Mouse (Mus musculus): ENCODE measurements at regions not wholly inside any gene's neighbourhood (a gene's known extent, or its start where the extent isn't known, plus 50 kb on each side); places are given as distances from the start of the nearest gene placed in this dataset.

- H3K4me1 ChIP-seq (ENCODE audit: control insufficient read depth in 1 of 2, insufficient read depth in 2 of 2) = no peaks in the 10 kb centered on the region
- DNase-seq (ENCODE audit: extremely low read depth) = no peak
- no peaks in the 10 kb centered on the region for H3K79me2 ChIP-seq (replicated peaks; ENCODE audit: control insufficient read depth, extremely low read depth, insufficient read depth, poor library complexity, severe bottlenecking)
- H3K4me3 ChIP-seq (replicated peaks in 1 of 3; ENCODE audit: low read depth in 2 of 3, low read length in 2 of 3, poor library complexity in 1 of 3) = no peak overlapping the region
- in situ Hi-C loops (cut with MboI; ENCODE audit: low pct_ligation_motif_present, low pct_unique_long_range_greater_than_20kb, low sequenced_read_pairs) = no loop called here
- H3K9me3 ChIP-seq (replicated peaks; ENCODE audit: low read length) = peaks cover 80% of the 10 kb centered on the region
- H3K36me3 ChIP-seq (replicated peaks in 1 of 2; ENCODE audit: control insufficient read depth in 1 of 2, insufficient read depth in 1 of 2, low read length in 1 of 2) = no peaks in the 10 kb centered on the region
- no peak overlapping the region for H3K27ac ChIP-seq (ENCODE audit: insufficient read depth, low read depth)
- no peak overlapping the region for H3K4me2 ChIP-seq (ENCODE audit: insufficient read depth, low read depth, poor library complexity, severe bottlenecking)
- dilution Hi-C loops (cut with MboI; ENCODE audit: extremely low pct_ligation_motif_present, extremely low pct_unique_long_range_greater_than_20kb, low sequenced_read_pairs) = no loop called here
- no peak overlapping the region for H3K9ac ChIP-seq (ENCODE audit: insufficient read depth, low read depth)
- TF ChIP-seq TBP (conservative IDR thresholded peaks at IDR 0.05; ENCODE audit: low read depth, low read length) (no peak), ZKSCAN1 (IDR thresholded peaks at IDR 0.05; ENCODE audit: borderline replicate concordance, low read depth, low read length) (no peak), SMC3 (IDR thresholded peaks at IDR 0.05; ENCODE audit: low read depth, low read length) (no peak), ELF1 (IDR thresholded peaks at IDR 0.05; ENCODE audit: low read depth, low read length) (no peak), UBTF (IDR thresholded peaks at IDR 0.05; ENCODE audit: low read depth, low read length) (no peak), TCF12 (IDR thresholded peaks at IDR 0.05; ENCODE audit: low read depth, low read length) (no peak), MYC (IDR thresholded peaks at IDR 0.05; ENCODE audit: low read depth, low read length) (no peak), KAT2A (IDR thresholded peaks at IDR 0.05; ENCODE audit: insufficient replicate concordance, low read length) (no peak), CHD1 (IDR thresholded peaks at IDR 0.05; ENCODE audit: low read depth, low read length) (no peak), ETS1 (conservative IDR thresholded peaks at IDR 0.05; ENCODE audit: low read depth, low read length) (no peak), HCFC1 (IDR thresholded peaks at IDR 0.05; ENCODE audit: low read depth, low read length) (no peak), CHD2 (IDR thresholded peaks at IDR 0.05; ENCODE audit: low read length) (no peak), MAX (IDR thresholded peaks at IDR 0.05; ENCODE audit: low read length) (no peak), NELFE (IDR thresholded peaks at IDR 0.05; ENCODE audit: low read depth, low read length) (no peak), SIN3A (IDR thresholded peaks at IDR 0.05; ENCODE audit: low read length) (no peak), PAX5 (IDR thresholded peaks at IDR 0.05; ENCODE audit: low read length) (no peak), BHLHE40 (IDR thresholded peaks at IDR 0.05; ENCODE audit: low read depth, low read length) (no peak), E2F4 (IDR thresholded peaks at IDR 0.05; ENCODE audit: insufficient replicate concordance, low read depth, low read length) (no peak), USF1 (IDR thresholded peaks at IDR 0.05; ENCODE audit: low read depth, low read length) (no peak)
- no peaks in the 10 kb centered on the region for H3K27me3 ChIP-seq (replicated peaks)
Observed at GRCm38 (mm10) chr8:8851271-8851670, 160.9 kb upstream of the Arglu1 start.

- TF ChIP-seq JUN (IDR thresholded peaks at IDR 0.05; ENCODE audit: insufficient read depth, low read depth, low read length) (no peak), ELF1 (IDR thresholded peaks at IDR 0.05; ENCODE audit: low read depth, low read length) (no peak), POLR2A (IDR thresholded peaks at IDR 0.05; ENCODE audit: low read depth, low read length) (no peak), KAT2A (IDR thresholded peaks at IDR 0.05; ENCODE audit: insufficient replicate concordance, low read length) (no peak), ZNF384 (IDR thresholded peaks at IDR 0.05; ENCODE audit: low read depth, low read length) (no peak)
- H3K36me3 ChIP-seq (replicated peaks in 1 of 2; ENCODE audit: control insufficient read depth in 1 of 2, insufficient read depth in 1 of 2, low read length in 1 of 2) = no peaks in the 10 kb centered on the region
- no peak overlapping the region for H3K27ac ChIP-seq (ENCODE audit: insufficient read depth, low read depth)
- H3K9me3 ChIP-seq (replicated peaks; ENCODE audit: low read length) = peaks cover 80% of the 10 kb centered on the region
- in situ Hi-C loops (cut with MboI; ENCODE audit: low pct_ligation_motif_present, low pct_unique_long_range_greater_than_20kb, low sequenced_read_pairs) (no loop called here), dilution Hi-C loops (cut with MboI; ENCODE audit: extremely low pct_ligation_motif_present, extremely low pct_unique_long_range_greater_than_20kb, low sequenced_read_pairs) (no loop called here)
- DNase-seq (ENCODE audit: extremely low read depth) = no peak
- no peak overlapping the region for H3K4me3 ChIP-seq (replicated peaks in 1 of 3; ENCODE audit: low read depth in 2 of 3, low read length in 2 of 3, poor library complexity in 1 of 3)
- H3K4me2 ChIP-seq (ENCODE audit: insufficient read depth, low read depth, poor library complexity, severe bottlenecking) = no peak overlapping the region
- H3K9ac ChIP-seq (ENCODE audit: insufficient read depth, low read depth) = no peak overlapping the region
- no peaks in the 10 kb centered on the region for H3K27me3 ChIP-seq (replicated peaks)
- no peaks in the 10 kb centered on the region for H3K79me2 ChIP-seq (replicated peaks; ENCODE audit: control insufficient read depth, extremely low read depth, insufficient read depth, poor library complexity, severe bottlenecking)
- H3K4me1 ChIP-seq (ENCODE audit: control insufficient read depth in 1 of 2, insufficient read depth in 2 of 2) = no peaks in the 10 kb centered on the region
Observed at GRCm38 (mm10) chr8:8850766-8851165, 160.4 kb upstream of the Arglu1 start.

Measured in CH12.LX (cell line).